Mouse (Mus musculus) kidney, adult 2 months (tissue): ENCODE results near the gene Morc3.

ENCODE experiments used
- CTCF ChIP-seq: fragments of 200-500 bp; conservative IDR thresholded peaks from 2 replicates; pipeline ENCODE4 v1.5.1; 2011; ENCODE audit warnings: low read depth, mild to moderate bottlenecking, control low read depth, low read length, moderate library complexity, mixed read lengths; ENCODE audit not compliant: insufficient read depth, insufficient read length
- POLR2A ChIP-seq: fragments of 200-500 bp; IDR thresholded peaks from one replicate; pipeline ENCODE4 v1.6.1; 2011; ENCODE audit warnings: low read depth, low read length, control low read depth

DNA sequence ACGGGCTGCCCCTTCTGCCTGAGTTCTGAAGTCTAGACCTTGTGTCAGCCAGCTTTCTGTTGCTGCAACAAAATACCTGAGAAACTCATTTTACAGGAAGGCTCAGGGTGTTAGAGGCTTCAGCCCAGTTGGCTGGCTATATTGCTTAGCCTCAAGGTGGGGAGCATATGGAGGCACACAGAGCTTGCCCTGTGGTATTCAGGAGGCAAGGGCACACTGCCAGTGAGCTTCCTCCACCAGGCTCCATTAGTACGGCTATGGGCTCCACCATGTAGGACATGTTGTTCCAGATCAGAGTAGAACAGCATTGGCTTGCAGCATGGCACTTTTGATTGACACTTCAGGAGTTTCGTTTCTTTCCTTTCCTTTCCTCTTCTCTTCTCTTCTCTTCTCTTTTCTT is 32.9 kb upstream of the Morc3 start:
- TF ChIP-seq POLR2A (no peak), CTCF (no peak)
